Mouse (Mus musculus) C2C12 (cell line): ENCODE results near the gene Fam13c.

ENCODE experiments used
- CTCF ChIP-seq: IDR thresholded peaks from one replicate; pipeline ENCODE4 v1.5.1; 2011; ENCODE audit not compliant: control insufficient read depth, insufficient read depth, insufficient read length
- MYOG ChIP-seq: IDR thresholded peaks from one replicate; pipeline ENCODE4 v1.6.1; 2011; ENCODE audit not compliant: control insufficient read depth, insufficient read length; ENCODE audit errors: extremely low read depth

GRCm38 (mm10) chr10:70533301-70533781 lies 93.1 kb downstream of the Fam13c start:
- no peak for TF ChIP-seq MYOG
- TF ChIP-seq CTCF = no peak
